Mouse (Mus musculus): Measurements from ENCODE around the gene Zfp27. TPM values are rescaled to one million over a fixed set of nuclear protein-coding genes. Genes with fewer than 3 reads are reported as not detected.
"Not testable (repeated sequence)": the region's sequence is repeated elsewhere in the genome, so short reads cannot be mapped to it uniquely, and the experiment has no call there.

The Zfp27 gene
- polyA plus RNA-seq, 1 experiment from 2014 or later, result 16.8 TPM

- H3K4me3 ChIP-seq; H3K27me3 ChIP-seq (replicated peaks); H3K4me1 ChIP-seq; ATAC-seq (ENCODE audit: low FRiP score, low read depth); H3K27ac ChIP-seq; H3K9ac ChIP-seq; H3K4me2 ChIP-seq (replicated peaks): not testable (repeated sequence)
- Histone ChIP-seq H3K9me3 (peaks cover 30% of the 10 kb centered on the region), H3K36me3 (peaks cover 40% of the 10 kb centered on the region)
- 92% methylated on average over 9 of the region's 9 CpGs for WGBS
Observed at GRCm38 (mm10) chr7:29877561-29877960, 28.8 kb downstream of the Zfp27 start.

- Histone ChIP-seq H3K27me3 (replicated peaks) (no peaks in the 10 kb centered on the region), H3K36me3 (peaks cover 40% of the 10 kb centered on the region), H3K4me3 (no peak overlapping the region), H3K4me1 (no peaks in the 10 kb centered on the region), H3K9ac (no peak overlapping the region), H3K27ac (no peak overlapping the region), H3K4me2 (replicated peaks) (no peak overlapping the region), H3K9me3 (peaks cover 36% of the 10 kb centered on the region)
- no peak for ATAC-seq (ENCODE audit: low FRiP score, low read depth)
- 94% methylated on average over 10 of the region's 10 CpGs for WGBS
Observed at GRCm38 (mm10) chr7:29874256-29874655, 32.1 kb downstream of the Zfp27 start.

GRCm38 (mm10) chr7:29861660-29862059 lies 44.7 kb downstream of the Zfp27 start:
- 87% methylated on average over 7 of the region's 7 CpGs for WGBS
- peaks cover 6% of the 10 kb centered on the region; the same call in 1 of the 2 replicates for H3K4me1 ChIP-seq
- H3K4me2 ChIP-seq (replicated peaks), result no peak overlapping the region

GRCm38 (mm10) chr7:29859532-29860517 lies 46.5 kb downstream of the Zfp27 start, which contains the start of gene Zfp420:
Gene Zfp420, plus strand, starts transcription at chr7:29859979.
- Histone ChIP-seq H3K9me3 (no peaks in the 10 kb centered on the region), H3K4me3 (peak within 1 kb of the TSS; percentile 59), H3K4me2 (replicated peaks) (peak within 1 kb of the TSS; percentile 75), H3K36me3 (no peaks in the 10 kb centered on the region; the same call in 1 of the 2 replicates), H3K27me3 (replicated peaks) (no peaks in the 10 kb centered on the region), H3K9ac (peak within 1 kb of the TSS; percentile 58), H3K4me1 (peaks cover 6% of the 10 kb centered on the region; the same call in 1 of the 2 replicates), H3K27ac (0 out of 2 replicates have a peak within 1 kb of the TSS, but pooled peaks have one; percentile 13)
- peak; percentile 98 for ATAC-seq (ENCODE audit: low FRiP score, low read depth)
- 7% methylated on average over 32 of the region's 32 CpGs for WGBS

More at GRCm38 (mm10) chr7:29861660-29862059, 44.7 kb downstream of the Zfp27 start:
- ATAC-seq (ENCODE audit: low FRiP score, low read depth), result no peak
- H3K9me3 ChIP-seq, result 0 out of 2 replicates have a peak, but pooled peaks cover 3% of the 10 kb centered on the region
- H3K4me3 ChIP-seq, result no peak overlapping the region
- H3K9ac ChIP-seq, result no peak overlapping the region
- H3K27me3 ChIP-seq (replicated peaks), result no peaks in the 10 kb centered on the region
- no peak overlapping the region for H3K27ac ChIP-seq
- peaks cover under 1% of the 10 kb centered on the region; the same call in 1 of the 2 replicates for H3K36me3 ChIP-seq

GRCm38 (mm10) chr7:29853219-29853842 lies 53.0 kb downstream of the Zfp27 start, which contains the start of gene Zfp940:
Gene Zfp940, minus strand, starts transcription at chr7:29853669.
- peak within 1 kb of the TSS; percentile 72 for H3K4me2 ChIP-seq (replicated peaks)
- no peaks in the 10 kb centered on the region for H3K9me3 ChIP-seq
- WGBS, result 1% methylated on average over 21 of the region's 21 CpGs
- H3K9ac ChIP-seq, result peak within 1 kb of the TSS; percentile 54
- no peaks in the 10 kb centered on the region for H3K27me3 ChIP-seq (replicated peaks)
- no peak within 1 kb of the TSS; the same call in 1 of the 2 replicates for H3K27ac ChIP-seq
- peaks cover 15% of the 10 kb centered on the region for H3K36me3 ChIP-seq
- ATAC-seq (ENCODE audit: low FRiP score, low read depth), result peak; percentile 99
- peaks cover 7% of the 10 kb centered on the region for H3K4me1 ChIP-seq
- H3K4me3 ChIP-seq, result peak within 1 kb of the TSS; percentile 53

GRCm38 (mm10) chr7:29852831-29853218 lies 53.5 kb downstream of the Zfp27 start:
- H3K27me3 ChIP-seq (replicated peaks), result no peaks in the 10 kb centered on the region
- H3K36me3 ChIP-seq, result peaks cover 18% of the 10 kb centered on the region
- H3K9me3 ChIP-seq, result no peaks in the 10 kb centered on the region
- ATAC-seq (ENCODE audit: low FRiP score, low read depth), result peak; percentile 11; the same call in 1 of the 2 replicates
- peak overlapping the region; percentile 53 for H3K4me3 ChIP-seq
- peaks cover 7% of the 10 kb centered on the region for H3K4me1 ChIP-seq
- peak overlapping the region; percentile 54 for H3K9ac ChIP-seq
- H3K27ac ChIP-seq, result no peak overlapping the region
- 53% methylated on average over 9 of the region's 9 CpGs for WGBS
- peak overlapping the region; percentile 72 for H3K4me2 ChIP-seq (replicated peaks)

- Histone ChIP-seq H3K36me3 (peaks cover 46% of the 10 kb centered on the region), H3K27ac (no peak overlapping the region), H3K4me1 (no peaks in the 10 kb centered on the region), H3K4me3 (no peak overlapping the region), H3K27me3 (replicated peaks) (no peaks in the 10 kb centered on the region), H3K9ac (no peak overlapping the region), H3K4me2 (replicated peaks) (no peak overlapping the region), H3K9me3 (no peaks in the 10 kb centered on the region)
- ATAC-seq (ENCODE audit: low FRiP score, low read depth), result no peak
- 89% methylated on average over 5 of the region's 5 CpGs for WGBS
Observed at GRCm38 (mm10) chr7:29844616-29845015, 61.8 kb downstream of the Zfp27 start.

Small RNAs within 50 kb of the gene (microRNA-seq; reads per million reads assigned to microRNA genes)
- gene Mir7668, result not detected

Other genes starting within 250 kb of the Zfp27 start
- 0.14 and 0.23 TPM in 2 replicates for gene Catsperg2, start 179.5 kb downstream of the Zfp27 start, polyA plus RNA-seq (2016; fragmentation: Nextera tagmentation; extraction: Ambion mirVana)
- 15.4 and 15.5 TPM in 2 replicates for gene Zfp84, start 138.0 kb downstream of the Zfp27 start, polyA plus RNA-seq (2016; fragmentation: Nextera tagmentation; extraction: Ambion mirVana)
- gene Zfp30, start 122.6 kb downstream of the Zfp27 start, polyA plus RNA-seq (2016; fragmentation: Nextera tagmentation; extraction: Ambion mirVana), result 9.7 and 10.4 TPM in 2 replicates
- 26.5 and 27.7 TPM in 2 replicates for gene Zfp790, start 90.5 kb downstream of the Zfp27 start, polyA plus RNA-seq (2016; fragmentation: Nextera tagmentation; extraction: Ambion mirVana)
- 11.1 and 11.3 TPM in 2 replicates for gene Zfp940, start 52.9 kb downstream of the Zfp27 start, polyA plus RNA-seq (2016; fragmentation: Nextera tagmentation; extraction: Ambion mirVana)
- 12.7 and 13.9 TPM in 2 replicates for gene Zfp420, start 46.6 kb downstream of the Zfp27 start, polyA plus RNA-seq (2016; fragmentation: Nextera tagmentation; extraction: Ambion mirVana)
- 6.1 and 6.5 TPM in 2 replicates for gene Zfp383, start 1.7 kb upstream of the Zfp27 start, polyA plus RNA-seq (2016; fragmentation: Nextera tagmentation; extraction: Ambion mirVana)
- 13.3 and 13.5 TPM in 2 replicates for gene Zfp74, start 47.5 kb upstream of the Zfp27 start, polyA plus RNA-seq (2016; fragmentation: Nextera tagmentation; extraction: Ambion mirVana)
- 13.8 and 14.1 TPM in 2 replicates for gene Zfp568, start 77.4 kb upstream of the Zfp27 start, polyA plus RNA-seq (2016; fragmentation: Nextera tagmentation; extraction: Ambion mirVana)
- 7.1 and 8.7 TPM in 2 replicates for gene Zfp14, start 144.8 kb upstream of the Zfp27 start, polyA plus RNA-seq (2016; fragmentation: Nextera tagmentation; extraction: Ambion mirVana)
- gene Zfp82, start 166.3 kb upstream of the Zfp27 start, polyA plus RNA-seq (2016; fragmentation: Nextera tagmentation; extraction: Ambion mirVana), result 8.2 and 10.4 TPM in 2 replicates
- 1.4 and 3.1 TPM in 2 replicates for gene Gm26920, start 183.8 kb upstream of the Zfp27 start, polyA plus RNA-seq (2016; fragmentation: Nextera tagmentation; extraction: Ambion mirVana)
- 14.2 and 16.0 TPM in 2 replicates for gene Zfp566, start 184.0 kb upstream of the Zfp27 start, polyA plus RNA-seq (2016; fragmentation: Nextera tagmentation; extraction: Ambion mirVana)
- gene Zfp260, start 188.2 kb upstream of the Zfp27 start, polyA plus RNA-seq (2016; fragmentation: Nextera tagmentation; extraction: Ambion mirVana), result 107 and 116 TPM in 2 replicates
- gene Zfp382, start 215.4 kb upstream of the Zfp27 start, polyA plus RNA-seq (2016; fragmentation: Nextera tagmentation; extraction: Ambion mirVana), result 11.5 and 12.3 TPM in 2 replicates